Mouse (Mus musculus) myocyte (in vitro differentiated cells): ENCODE measurements at regions not wholly inside any gene's neighbourhood (a gene's known extent, or its start where the extent isn't known, plus 50 kb on each side); places are given as distances from the start of the nearest gene placed in this dataset.

ENCODE experiments used
- H3K27me3 ChIP-seq: one replicate; pipeline ENCODE4 v1.6.1; 2011; ENCODE audit not compliant: control insufficient read depth, insufficient read depth, insufficient read length
- H3K36me3 ChIP-seq: one replicate; pipeline ENCODE4 v1.6.1; 2011; ENCODE audit not compliant: control insufficient read depth, insufficient read depth
- H3K4me2 ChIP-seq: one replicate; pipeline ENCODE4 v1.6.1; 2011; ENCODE audit warnings: low read depth, control low read depth
- H3K4me3 ChIP-seq: one replicate; pipeline ENCODE4 v1.5.1; 2011; ENCODE audit warnings: mild to moderate bottlenecking, control low read depth, moderate library complexity
- H3K79me2 ChIP-seq: one replicate; pipeline ENCODE4 v1.6.1; 2011; ENCODE audit not compliant: control insufficient read depth, insufficient read depth
- H3ac ChIP-seq: one replicate; pipeline ENCODE4 v1.6.1; 2011; ENCODE audit not compliant: control insufficient read depth, insufficient read length
- CEBPB ChIP-seq: IDR thresholded peaks from 2 replicates; pipeline ENCODE4 v1.6.1; 2011; ENCODE audit warnings: mild to moderate bottlenecking, moderate library complexity; ENCODE audit not compliant: poor library complexity, insufficient read depth, severe bottlenecking
- E2F4 ChIP-seq: IDR thresholded peaks from one replicate; pipeline ENCODE4 v1.6.1; 2011; ENCODE audit warnings: mild to moderate bottlenecking, control low read depth, moderate library complexity; ENCODE audit not compliant: insufficient read depth
- MAX ChIP-seq: IDR thresholded peaks from one replicate; pipeline ENCODE4 v1.6.1; 2011; ENCODE audit warnings: low read depth, mild to moderate bottlenecking, control low read depth
- MYOD1 ChIP-seq, 3 experiments: IDR thresholded peaks; one replicate each; pipeline ENCODE4 v1.6.1; 2011; ENCODE audit warnings: control low read depth in 2 of 3, low read depth in 2 of 3, mild to moderate bottlenecking in 2 of 3, moderate library complexity in 1 of 3; ENCODE audit not compliant: insufficient read length in 2 of 3, control insufficient read depth in 1 of 3
- MYOG ChIP-seq, 3 experiments: IDR thresholded peaks; one replicate each; pipeline ENCODE4 v1.6.1; 2011; ENCODE audit warnings: control low read depth in 2 of 3, low read depth in 2 of 3, mild to moderate bottlenecking in 2 of 3; ENCODE audit not compliant: insufficient read length in 2 of 3, control insufficient read depth in 1 of 3, insufficient read depth in 1 of 3
- POLR2A ChIP-seq: IDR thresholded peaks from one replicate; pipeline ENCODE4 v1.6.1; 2011; ENCODE audit warnings: low read depth, mild to moderate bottlenecking, control low read depth, moderate library complexity; ENCODE audit not compliant: insufficient read length
- POLR2AphosphoS2 ChIP-seq: IDR thresholded peaks from one replicate; pipeline ENCODE4 v1.6.1; 2011; ENCODE audit warnings: low read depth, control low read depth; ENCODE audit not compliant: insufficient read length
- REST ChIP-seq: IDR thresholded peaks from one replicate; pipeline ENCODE4 v1.6.1; 2011; ENCODE audit warnings: mild to moderate bottlenecking, control low read depth, moderate library complexity; ENCODE audit not compliant: insufficient read depth, insufficient read length
- SRF ChIP-seq: IDR thresholded peaks from one replicate; pipeline ENCODE4 v1.6.1; 2011; ENCODE audit warnings: low read depth; ENCODE audit not compliant: control insufficient read depth, insufficient read length
- TCF12 ChIP-seq: IDR thresholded peaks from one replicate; pipeline ENCODE4 v1.6.1; 2011; ENCODE audit warnings: mild to moderate bottlenecking, control low read depth; ENCODE audit not compliant: poor library complexity, insufficient read depth, severe bottlenecking
- TCF3 ChIP-seq: IDR thresholded peaks from one replicate; pipeline ENCODE4 v1.6.1; 2011; ENCODE audit warnings: low read depth, control low read depth; ENCODE audit not compliant: insufficient read length
- USF1 ChIP-seq: IDR thresholded peaks from one replicate; pipeline ENCODE4 v1.6.1; 2011; ENCODE audit warnings: low read depth, mild to moderate bottlenecking, control low read depth, moderate library complexity

- Histone ChIP-seq H3K4me3 (no peak overlapping the region), H3K4me2 (no peak overlapping the region), H3K79me2 (no peaks in the 10 kb centered on the region), H3ac (no peak overlapping the region), H3K27me3 (no peaks in the 10 kb centered on the region), H3K36me3 (no peaks in the 10 kb centered on the region)
- TF ChIP-seq POLR2AphosphoS2: no peak
- no peak for TF ChIP-seq TCF3
Measured at GRCm38 (mm10) chr8:96012002-96012401, 123.7 kb upstream of the Got2 start.

- Histone ChIP-seq H3K27me3 (no peaks in the 10 kb centered on the region), H3K4me3 (no peak overlapping the region), H3K36me3 (no peaks in the 10 kb centered on the region), H3K79me2 (no peaks in the 10 kb centered on the region), H3ac (no peak overlapping the region), H3K4me2 (no peak overlapping the region)
- TF ChIP-seq REST: no peak
- no peak for TF ChIP-seq MYOG (IDR thresholded peaks at IDR 0.05; ENCODE audit: control insufficient read depth in 1 of 3, insufficient read depth in 1 of 3, insufficient read length in 2 of 3, low read depth in 2 of 3)
- no peak for TF ChIP-seq POLR2AphosphoS2
- TF ChIP-seq CEBPB: no peak
- no peak for TF ChIP-seq MAX
- TF ChIP-seq USF1: no peak
- no peak for TF ChIP-seq POLR2A
- no peak for TF ChIP-seq MYOD1 (IDR thresholded peaks at IDR 0.05; ENCODE audit: control insufficient read depth in 1 of 3, insufficient read length in 2 of 3, low read depth in 2 of 3)
Measured at GRCm38 (mm10) chr8:95991826-95992463, 103.6 kb upstream of the Got2 start.

GRCm38 (mm10) chr8:95988616-95989380 lies 100.5 kb upstream of the Got2 start:
- no peaks in the 10 kb centered on the region for H3K27me3 ChIP-seq
- H3ac ChIP-seq: no peak overlapping the region
- no peaks in the 10 kb centered on the region for H3K36me3 ChIP-seq
- H3K79me2 ChIP-seq: no peaks in the 10 kb centered on the region
- no peak for TF ChIP-seq MAX
- TF ChIP-seq MYOG (IDR thresholded peaks at IDR 0.05; ENCODE audit: control insufficient read depth in 1 of 3, insufficient read depth in 1 of 3, insufficient read length in 2 of 3, low read depth in 2 of 3): no peak
- no peak for TF ChIP-seq TCF12
- no peak for TF ChIP-seq POLR2A
- no peak for TF ChIP-seq SRF
- TF ChIP-seq MYOD1 (IDR thresholded peaks at IDR 0.05; ENCODE audit: control insufficient read depth in 1 of 3, insufficient read length in 2 of 3, low read depth in 2 of 3): no peak
- TF ChIP-seq USF1: no peak
- no peak for TF ChIP-seq CEBPB
- TF ChIP-seq E2F4: no peak
- TF ChIP-seq REST: no peak
- no peak for TF ChIP-seq POLR2AphosphoS2
- TF ChIP-seq TCF3: no peak
- no peak overlapping the region for H3K4me2 ChIP-seq
- H3K4me3 ChIP-seq: no peak overlapping the region

- Histone ChIP-seq H3K4me2 (no peak overlapping the region), H3K79me2 (no peaks in the 10 kb centered on the region), H3K36me3 (no peaks in the 10 kb centered on the region), H3ac (no peak overlapping the region), H3K27me3 (no peaks in the 10 kb centered on the region), H3K4me3 (no peak overlapping the region)
- no peak for TF ChIP-seq REST
- no peak for TF ChIP-seq SRF
- no peak for TF ChIP-seq TCF12
- no peak for TF ChIP-seq MYOG (IDR thresholded peaks at IDR 0.05; ENCODE audit: control insufficient read depth in 1 of 3, insufficient read depth in 1 of 3, insufficient read length in 2 of 3, low read depth in 2 of 3)
- no peak for TF ChIP-seq E2F4
- no peak for TF ChIP-seq CEBPB
- TF ChIP-seq TCF3: no peak
- no peak for TF ChIP-seq MAX
- no peak for TF ChIP-seq POLR2AphosphoS2
- TF ChIP-seq USF1: no peak
- no peak for TF ChIP-seq POLR2A
- TF ChIP-seq MYOD1 (IDR thresholded peaks at IDR 0.05; ENCODE audit: control insufficient read depth in 1 of 3, insufficient read length in 2 of 3, low read depth in 2 of 3): no peak
Measured at GRCm38 (mm10) chr8:95987011-95987440, 98.7 kb upstream of the Got2 start.

- Histone ChIP-seq H3K27me3 (no peaks in the 10 kb centered on the region), H3K4me3 (no peak overlapping the region), H3K4me2 (no peak overlapping the region), H3K36me3 (no peaks in the 10 kb centered on the region), H3ac (no peak overlapping the region), H3K79me2 (no peaks in the 10 kb centered on the region)
- TF ChIP-seq TCF12 (no peak), POLR2AphosphoS2 (no peak), USF1 (no peak), MYOG (IDR thresholded peaks at IDR 0.05; ENCODE audit: control insufficient read depth in 1 of 3, insufficient read depth in 1 of 3, insufficient read length in 2 of 3, low read depth in 2 of 3) (no peak), TCF3 (no peak), REST (no peak), SRF (no peak), MAX (no peak), E2F4 (no peak), CEBPB (no peak), MYOD1 (IDR thresholded peaks at IDR 0.05; ENCODE audit: control insufficient read depth in 1 of 3, insufficient read length in 2 of 3, low read depth in 2 of 3) (no peak), POLR2A (no peak)
Measured at GRCm38 (mm10) chr8:95986410-95986809, 98.1 kb upstream of the Got2 start.
